Mouse (Mus musculus): ENCODE data around the gene 4930512M02Rik.

GRCm38 (mm10) chr11:11547597-11548240 lies 79.9 kb downstream of the 4930512M02Rik start:
- TF ChIP-seq CTCF (IDR thresholded peaks at IDR 0.05; ENCODE audit: low read depth) (no peak), EP300 (IDR thresholded peaks at IDR 0.05; ENCODE audit: low read depth) (no peak)
